Mouse (Mus musculus) spleen, adult 2 months (tissue): ENCODE measurements around the gene Flnb. TPM values are rescaled to one million over a fixed set of nuclear protein-coding genes. Genes with fewer than 3 reads are reported as not detected.

ENCODE experiments used
- DNase-seq, 2 experiments: peaks; one replicate each; pipeline versions ENCODE4 v3.0.0 to v3.0.0-alpha.2; 2012 to 2021; ENCODE audit warnings: low spot score in 2 of 2, low read depth in 1 of 2
- H3K27ac ChIP-seq: fragments of 200-500 bp; 2 replicates; pipeline ENCODE4 v1.5.1; 2012; ENCODE audit warnings: low read length, inconsistent platforms; ENCODE audit not compliant: insufficient read depth
- H3K27me3 ChIP-seq: fragments of 200-500 bp; 2 replicates; pipeline ENCODE4 v1.6.1; 2012; ENCODE audit warnings: mild to moderate bottlenecking, moderate library complexity, low read length, inconsistent platforms; ENCODE audit not compliant: control insufficient read depth, insufficient read depth
- H3K36me3 ChIP-seq: fragments of 200-500 bp; 2 replicates; pipeline ENCODE4 v1.6.1; 2012; ENCODE audit warnings: mild to moderate bottlenecking, low read length, inconsistent platforms; ENCODE audit not compliant: control insufficient read depth, insufficient read depth
- H3K4me1 ChIP-seq: fragments of 200-500 bp; 2 replicates; pipeline ENCODE4 v1.6.1; 2011; ENCODE audit warnings: inconsistent platforms; ENCODE audit not compliant: control insufficient read depth, insufficient read depth, insufficient read length
- H3K4me3 ChIP-seq: fragments of 200-500 bp; 2 replicates; pipeline ENCODE4 v1.5.1; 2011; ENCODE audit warnings: mild to moderate bottlenecking, inconsistent platforms; ENCODE audit not compliant: insufficient read depth, insufficient read length; ENCODE audit errors: extremely low read depth
- CTCF ChIP-seq: fragments of 200-500 bp; IDR thresholded peaks from 2 replicates; pipeline ENCODE4 v1.5.1; 2011; ENCODE audit warnings: mild to moderate bottlenecking, inconsistent platforms; ENCODE audit not compliant: insufficient read depth, insufficient read length, insufficient replicate concordance; ENCODE audit errors: extremely low read depth
- POLR2A ChIP-seq: fragments of 200-500 bp; IDR thresholded peaks from 2 replicates; pipeline ENCODE4 v1.6.1; 2011; ENCODE audit warnings: low read depth, low read length, inconsistent platforms
- WGBS: fragments of 180-500 bp; shearing (Covaris S2); methylation state at CpG from one replicate; pipeline ENCODE4 v1.1.7; 2018; 5-methylcytosine and 5-hydroxymethylcytosine counted together
- polyA plus RNA-seq: library from polyadenylated mRNA; depleted of rRNA; stranded (reverse); fragments of >200 nt; gene quantifications from 2 replicates; pipeline ENCODE4 v1.2.3, GENCODE M21; 2012

Gene Flnb
- polyA plus RNA-seq, 1 experiment: 8.2 TPM

GRCm38 (mm10) chr14:7873552-7873951 is 55.8 kb downstream of the Flnb start:
- H3K27ac ChIP-seq: no peak overlapping the region
- H3K4me3 ChIP-seq: no peak overlapping the region
- no peaks in the 10 kb centered on the region for H3K36me3 ChIP-seq
- no peak for DNase-seq
- H3K4me1 ChIP-seq: no peaks in the 10 kb centered on the region
- H3K27me3 ChIP-seq: no peaks in the 10 kb centered on the region
- no peak for TF ChIP-seq POLR2A
- TF ChIP-seq CTCF: no peak
- 77% methylated on average over 2 of the region's 2 CpGs for WGBS

GRCm38 (mm10) chr14:7874495-7874894 is 56.7 kb downstream of the Flnb start:
- no peak for TF ChIP-seq POLR2A
- no peak for TF ChIP-seq CTCF
- H3K27ac ChIP-seq: no peak overlapping the region
- 82% methylated on average over 4 of the region's 4 CpGs for WGBS
- H3K36me3 ChIP-seq: no peaks in the 10 kb centered on the region
- no peak for DNase-seq
- no peaks in the 10 kb centered on the region for H3K27me3 ChIP-seq
- no peak overlapping the region for H3K4me3 ChIP-seq
- H3K4me1 ChIP-seq: no peaks in the 10 kb centered on the region

GRCm38 (mm10) chr14:7877957-7878356 is 60.2 kb downstream of the Flnb start:
- H3K36me3 ChIP-seq: peaks cover 1% of the 10 kb centered on the region; the same call in 1 of the 2 replicates
- TF ChIP-seq CTCF: no peak
- no peak for TF ChIP-seq POLR2A
- DNase-seq: no peak
- no peaks in the 10 kb centered on the region for H3K4me1 ChIP-seq
- no peak overlapping the region for H3K4me3 ChIP-seq
- WGBS: 20% methylated on average over 2 of the region's 2 CpGs
- no peaks in the 10 kb centered on the region for H3K27me3 ChIP-seq
- no peak overlapping the region for H3K27ac ChIP-seq

- H3K36me3 ChIP-seq: peaks cover 4% of the 10 kb centered on the region; the same call in 1 of the 2 replicates
- H3K4me3 ChIP-seq: no peak overlapping the region
- H3K27ac ChIP-seq: no peak overlapping the region
- H3K4me1 ChIP-seq: no peaks in the 10 kb centered on the region
- no peak for TF ChIP-seq CTCF
- no peak for TF ChIP-seq POLR2A
- H3K27me3 ChIP-seq: no peaks in the 10 kb centered on the region
- WGBS: 82% methylated on average over 6 of the region's 6 CpGs
- no peak for DNase-seq
These were observed 62.6 kb downstream of the Flnb start for GRCm38 (mm10) chr14:7880389-7880788.

GRCm38 (mm10) chr14:7881533-7881932 is 63.8 kb downstream of the Flnb start:
- Histone ChIP-seq H3K27ac (no peak overlapping the region), H3K27me3 (no peaks in the 10 kb centered on the region), H3K36me3 (peaks cover 6% of the 10 kb centered on the region; the same call in 1 of the 2 replicates), H3K4me1 (no peaks in the 10 kb centered on the region), H3K4me3 (no peak overlapping the region)
- TF ChIP-seq POLR2A (no peak), CTCF (no peak)
- no peak for DNase-seq
- WGBS: 91% methylated on average over 11 of the region's 11 CpGs

GRCm38 (mm10) chr14:7882050-7882449 is 64.3 kb downstream of the Flnb start:
- no peaks in the 10 kb centered on the region for H3K27me3 ChIP-seq
- TF ChIP-seq CTCF (no peak), POLR2A (no peak)
- 88% methylated on average over 8 of the region's 8 CpGs for WGBS
- H3K27ac ChIP-seq: no peak overlapping the region
- no peaks in the 10 kb centered on the region for H3K4me1 ChIP-seq
- H3K36me3 ChIP-seq: peaks cover 6% of the 10 kb centered on the region; the same call in 1 of the 2 replicates
- H3K4me3 ChIP-seq: no peak overlapping the region
- no peak for DNase-seq

GRCm38 (mm10) chr14:7884158-7884557 is 66.4 kb downstream of the Flnb start:
- 84% methylated on average over 1 of the region's 1 CpGs for WGBS
- peaks cover 7% of the 10 kb centered on the region for H3K36me3 ChIP-seq
- no peak for DNase-seq

GRCm38 (mm10) chr14:7884841-7885240 is 67.1 kb downstream of the Flnb start:
- peaks cover 7% of the 10 kb centered on the region for H3K36me3 ChIP-seq
- 89% methylated on average over 4 of the region's 4 CpGs for WGBS

More at GRCm38 (mm10) chr14:7884158-7884557, 66.4 kb downstream of the Flnb start:
- no peak for TF ChIP-seq CTCF
- TF ChIP-seq POLR2A: no peak
- Histone ChIP-seq H3K27ac (no peak overlapping the region), H3K27me3 (no peaks in the 10 kb centered on the region), H3K4me3 (no peak overlapping the region), H3K4me1 (no peaks in the 10 kb centered on the region)

More at GRCm38 (mm10) chr14:7884841-7885240, 67.1 kb downstream of the Flnb start:
- Histone ChIP-seq H3K4me3 (no peak overlapping the region), H3K27me3 (no peaks in the 10 kb centered on the region), H3K4me1 (no peaks in the 10 kb centered on the region), H3K27ac (no peak overlapping the region)
- TF ChIP-seq CTCF (no peak), POLR2A (no peak)
- no peak for DNase-seq
